Comparison of ENCODE assay signal across 10 mouse cellular contexts in genomic region chr16:86816763-86817593, GRCm38 (mm10).
DNase-seq lines count a peak whose midpoint lies in the region; ATAC-seq and TF ChIP-seq lines count a peak whose summit lies in the region.
"Had no signal": no experiment of that assay in that cellular context is flagged by ENCODE, and none has a peak within 500 bp of the region (broad histone marks: within the 10 kb centered on the region; RNA-seq: fewer than 3 reads in every experiment).

No protein-coding gene starts in this region.

- 47% methylated on average over 8 of the region's 8 CpGs for WGBS in limb, embryonic 12.5 days
- 58% methylated on average over 8 of the region's 8 CpGs for WGBS in limb, embryonic 10.5 days
- WGBS in embryonic facial prominence, embryonic 13.5 days: 43% methylated on average over 8 of the region's 8 CpGs
- WGBS in kidney, postnatal 0 days: 17% methylated on average over 8 of the region's 8 CpGs
- WGBS in olfactory bulb, adult 2 months: 35% methylated on average over 8 of the region's 8 CpGs

- DNase-seq in limb, embryonic 10.5 days (ENCODE audit: low spot score): no peak
- peak; percentile 74 for DNase-seq in kidney, postnatal 0 days (ENCODE audit: low spot score)
- no peak for DNase-seq in gastrocnemius, postnatal 10 days
- no peak for DNase-seq in thymus, postnatal 36 days
- DNase-seq: cerebellum, adult 11 months; lung, postnatal 4 days had no signal

- H3K9me3 ChIP-seq in limb, embryonic 12.5 days: no peaks in the 10 kb centered on the region
- no peaks in the 10 kb centered on the region for H3K9me3 ChIP-seq in limb, embryonic 10.5 days (replicated peaks)
- no peaks in the 10 kb centered on the region for H3K9me3 ChIP-seq in embryonic facial prominence, embryonic 13.5 days
- no peaks in the 10 kb centered on the region for H3K9me3 ChIP-seq in kidney, postnatal 0 days (replicated peaks; ENCODE audit: low read length)

- H3K27ac ChIP-seq in limb, embryonic 12.5 days: 0 out of 2 replicates have a peak overlapping the region, but pooled peaks have one; percentile 7
- H3K27ac ChIP-seq in limb, embryonic 10.5 days: no peak overlapping the region
- H3K27ac ChIP-seq in embryonic facial prominence, embryonic 13.5 days: 0 out of 2 replicates have a peak overlapping the region, but pooled peaks have one; percentile 39
- H3K27ac ChIP-seq in kidney, postnatal 0 days: peak overlapping the region; percentile 79
- peak overlapping the region; percentile 82 for H3K27ac ChIP-seq in olfactory bulb, adult 2 months (ENCODE audit: insufficient read depth, low read depth, low read length)

- no peaks in the 10 kb centered on the region for H3K27me3 ChIP-seq in limb, embryonic 12.5 days
- no peaks in the 10 kb centered on the region for H3K27me3 ChIP-seq in limb, embryonic 10.5 days (ENCODE audit: low read depth, poor library complexity, severe bottlenecking)
- H3K27me3 ChIP-seq in embryonic facial prominence, embryonic 13.5 days: no peaks in the 10 kb centered on the region
- no peaks in the 10 kb centered on the region for H3K27me3 ChIP-seq in kidney, postnatal 0 days (ENCODE audit: insufficient read depth, low read length)

- H3K4me1 ChIP-seq in limb, embryonic 12.5 days (replicated peaks): peaks cover 10% of the 10 kb centered on the region
- H3K4me1 ChIP-seq in limb, embryonic 10.5 days: peaks cover 11% of the 10 kb centered on the region
- H3K4me1 ChIP-seq in embryonic facial prominence, embryonic 13.5 days: peaks cover 12% of the 10 kb centered on the region
- no peaks in the 10 kb centered on the region; the same call in 1 of the 2 replicates for H3K4me1 ChIP-seq in kidney, postnatal 0 days (replicated peaks; ENCODE audit: insufficient read depth, low read length)
- no peaks in the 10 kb centered on the region for H3K4me1 ChIP-seq in olfactory bulb, adult 2 months (ENCODE audit: control insufficient read depth, insufficient read depth, low read length)

- H3K36me3 ChIP-seq in limb, embryonic 12.5 days: no peaks in the 10 kb centered on the region
- H3K36me3 ChIP-seq in limb, embryonic 10.5 days: no peaks in the 10 kb centered on the region
- no peaks in the 10 kb centered on the region for H3K36me3 ChIP-seq in embryonic facial prominence, embryonic 13.5 days
- no peaks in the 10 kb centered on the region for H3K36me3 ChIP-seq in kidney, postnatal 0 days (ENCODE audit: insufficient read depth, low read length)

- no peak for TF ChIP-seq POLR2A in olfactory bulb, adult 2 months (IDR thresholded peaks at IDR 0.05; ENCODE audit: insufficient read depth, low read depth, low read length)

- H3K9ac ChIP-seq in limb, embryonic 12.5 days (replicated peaks): no peak overlapping the region
- H3K9ac ChIP-seq in embryonic facial prominence, embryonic 13.5 days: no peak overlapping the region
- H3K9ac ChIP-seq in kidney, postnatal 0 days (ENCODE audit: low read depth, low read length): no peak overlapping the region

- no peak for ATAC-seq in limb, embryonic 12.5 days (ENCODE audit: insufficient number of reproducible peaks, insufficient read depth, low FRiP score, low TSS enrichment, low read depth)
- ATAC-seq in embryonic facial prominence, embryonic 13.5 days (ENCODE audit: insufficient number of reproducible peaks, insufficient read depth, low FRiP score, low TSS enrichment, low read depth): 0 out of 2 replicates have a peak, but pooled peaks have one; percentile 75
- ATAC-seq in kidney, postnatal 0 days (replicated peaks; ENCODE audit: low FRiP score, low read depth): peak; percentile 86
- no peak for ATAC-seq in erythroid progenitor cell, adult 5-6 weeks (replicated peaks; ENCODE audit: low FRiP score, poor library complexity, severe bottlenecking)

- TF ChIP-seq CTCF in kidney, postnatal 0 days (IDR thresholded peaks at IDR 0.05; ENCODE audit: low read depth): no peak
- no peak for TF ChIP-seq CTCF in olfactory bulb, adult 2 months (IDR thresholded peaks at IDR 0.05; ENCODE audit: insufficient read depth, low read depth, low read length)

- no peak overlapping the region for H3K4me3 ChIP-seq in limb, embryonic 12.5 days (replicated peaks)
- H3K4me3 ChIP-seq in limb, embryonic 10.5 days: no peak overlapping the region
- no peak overlapping the region for H3K4me3 ChIP-seq in embryonic facial prominence, embryonic 13.5 days
- H3K4me3 ChIP-seq in kidney, postnatal 0 days (replicated peaks; ENCODE audit: low read depth, low read length): no peak overlapping the region
- H3K4me3 ChIP-seq in olfactory bulb, adult 2 months (ENCODE audit: insufficient read depth, low read depth, low read length): no peak overlapping the region

- no peak overlapping the region; the same call in 1 of the 2 replicates for H3K4me2 ChIP-seq in limb, embryonic 12.5 days
- peak overlapping the region; percentile 26 for H3K4me2 ChIP-seq in embryonic facial prominence, embryonic 13.5 days
- peak overlapping the region; percentile 30 for H3K4me2 ChIP-seq in kidney, postnatal 0 days (ENCODE audit: low read length)

Comparison
In these comparisons a context has a peak if more than half of its experiments do, and no peak if none do; other contexts are left out.
1. ATAC-seq: peak in embryonic facial prominence, embryonic 13.5 days (single experiment) and kidney, postnatal 0 days (single experiment); none in limb, embryonic 12.5 days (single experiment) and erythroid progenitor cell, adult 5-6 weeks (single experiment).